Mouse (Mus musculus) embryo, embryonic 10.5 days (tissue): ENCODE measurements at regions not wholly inside any gene's neighbourhood (a gene's known extent, or its start where the extent isn't known, plus 50 kb on each side); places are given as distances from the start of the nearest gene placed in this dataset.

Experiments
- DNase-seq: peaks from one replicate; pipeline ENCODE4 v3.0.0-alpha.2; 2015; ENCODE audit warnings: low spot score

- peak; percentile 89 for DNase-seq
Measured at GRCm38 (mm10) chr1:95762244-95762643, 94.9 kb upstream of the St8sia4 start.

GRCm38 (mm10) chr1:95754071-95754915 is 86.9 kb upstream of the St8sia4 start:
- DNase-seq = no peak

GRCm38 (mm10) chr1:95753517-95753916 is 86.1 kb upstream of the St8sia4 start:
- no peak for DNase-seq

GRCm38 (mm10) chr1:95748940-95749339 is 81.6 kb upstream of the St8sia4 start:
- DNase-seq = no peak

GRCm38 (mm10) chr1:95747287-95747686 is 79.9 kb upstream of the St8sia4 start:
- no peak for DNase-seq

- no peak for DNase-seq
Measured at GRCm38 (mm10) chr1:95744446-95744845, 77.1 kb upstream of the St8sia4 start.

GRCm38 (mm10) chr1:95743334-95743733 is 76.0 kb upstream of the St8sia4 start:
- no peak for DNase-seq

- no peak for DNase-seq
Measured at GRCm38 (mm10) chr1:95719449-95719848, 52.1 kb upstream of the St8sia4 start.

- DNase-seq = no peak
Measured at GRCm38 (mm10) chr1:95718794-95719193, 51.4 kb upstream of the St8sia4 start.
